Comparison of ENCODE assay signal across 8 mouse cellular contexts in the genomic region with DNA sequence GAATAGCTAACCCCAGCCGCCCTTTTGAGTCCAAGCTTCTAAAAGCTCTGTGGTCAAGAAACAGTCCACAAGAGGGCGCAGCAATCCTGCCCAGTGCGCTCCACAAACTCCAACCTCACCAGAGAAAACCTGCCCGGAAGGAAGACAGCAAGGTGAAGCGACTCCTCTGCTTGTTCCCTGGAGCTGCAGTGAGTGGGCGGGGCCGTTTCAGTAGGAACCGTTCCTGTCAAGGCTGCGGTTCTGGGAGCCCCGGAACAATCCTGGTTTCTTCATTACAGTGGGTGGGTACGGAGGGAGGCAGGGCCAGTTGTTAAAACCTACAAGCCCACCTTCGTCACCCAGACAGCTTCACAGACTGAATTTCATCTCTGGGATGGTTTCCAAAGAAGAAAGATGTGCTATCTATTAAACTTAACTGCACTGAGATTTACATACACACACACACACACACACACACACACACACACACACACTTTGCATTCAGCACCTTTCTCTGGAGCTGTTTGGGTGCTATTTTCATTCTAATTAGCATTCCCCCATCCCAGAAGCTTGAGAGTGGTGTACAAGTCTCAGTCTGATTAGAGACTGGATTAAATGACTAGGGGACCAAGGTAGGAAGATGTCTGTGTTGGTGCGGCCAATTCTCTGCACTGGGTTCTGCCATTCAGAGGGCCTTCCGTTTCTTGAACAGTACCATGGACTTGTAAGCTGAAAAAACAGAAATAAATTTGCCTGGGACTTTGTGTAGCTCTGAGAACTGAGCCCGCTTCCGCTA.
DNase-seq lines count a peak whose midpoint lies in the region; ATAC-seq and TF ChIP-seq lines count a peak whose summit lies in the region.

No protein-coding gene starts in this region.

- no peaks in the 10 kb centered on the region for H3K36me3 ChIP-seq in forebrain, embryonic 12.5 days (replicated peaks)
- no peaks in the 10 kb centered on the region for H3K36me3 ChIP-seq in heart, postnatal 0 days (replicated peaks; ENCODE audit: control insufficient read depth, insufficient read depth, low read length)
- no peaks in the 10 kb centered on the region for H3K36me3 ChIP-seq in liver, embryonic 14.5 days (replicated peaks; ENCODE audit: control insufficient read depth, insufficient read depth, low read depth)
- no peaks in the 10 kb centered on the region for H3K36me3 ChIP-seq in neural tube, embryonic 12.5 days

- H3K4me2 ChIP-seq in forebrain, embryonic 12.5 days: peak overlapping the region; percentile 58
- H3K4me2 ChIP-seq in heart, postnatal 0 days (ENCODE audit: low read depth, low read length): peak overlapping the region; percentile 65
- H3K4me2 ChIP-seq in liver, embryonic 14.5 days (ENCODE audit: low read depth): peak overlapping the region; percentile 50
- H3K4me2 ChIP-seq in neural tube, embryonic 12.5 days (replicated peaks): peak overlapping the region; percentile 62

- TF ChIP-seq EP300 in heart, postnatal 0 days (IDR thresholded peaks at IDR 0.05; ENCODE audit: low read depth): no peak
- no peak for TF ChIP-seq EP300 in liver, embryonic 14.5 days (IDR thresholded peaks at IDR 0.05; ENCODE audit: low read depth)

- peak; percentile 78 for DNase-seq in CD4-positive, CD25-positive, alpha-beta regulatory T cell, adult 2 months (ENCODE audit: low read depth, low spot score)
- peak; percentile 60 for DNase-seq in c-Kit-positive CD71-negative TER-119-negative erythroid progenitor cells, embryonic 14.5 days (ENCODE audit: low read depth)
- peak; percentile 86 for DNase-seq in heart, postnatal 0 days (ENCODE audit: low spot score)
- DNase-seq in kidney, postnatal 36 days: peak; percentile 93
- DNase-seq in liver, embryonic 14.5 days (ENCODE audit: low read depth in 3 of 3, low spot score in 3 of 3): peak; percentile 17 to 26 (median 24)
- peak; percentile 92 for DNase-seq in telencephalon, adult 2 months (ENCODE audit: low read depth, low spot score)

- peak overlapping the region; percentile 34 for H3K4me3 ChIP-seq in forebrain, embryonic 12.5 days (replicated peaks)
- H3K4me3 ChIP-seq in heart, postnatal 0 days (ENCODE audit: low read depth, low read length): peak overlapping the region; percentile 40
- peak overlapping the region in 1 of 2 experiments; percentile 29; a peak in 1 of 4 replicates for H3K4me3 ChIP-seq in liver, embryonic 14.5 days (ENCODE audit: insufficient read depth in 1 of 2, low read depth in 2 of 2, low read length in 2 of 2)
- H3K4me3 ChIP-seq in neural tube, embryonic 12.5 days: peak overlapping the region; percentile 29

- H3K9me3 ChIP-seq in forebrain, embryonic 12.5 days: no peaks in the 10 kb centered on the region
- no peaks in the 10 kb centered on the region for H3K9me3 ChIP-seq in heart, postnatal 0 days (replicated peaks; ENCODE audit: control insufficient read depth, low read length)
- no peaks in the 10 kb centered on the region for H3K9me3 ChIP-seq in liver, embryonic 14.5 days (ENCODE audit: control insufficient read depth, low read length)
- H3K9me3 ChIP-seq in neural tube, embryonic 12.5 days: no peaks in the 10 kb centered on the region

- peak; percentile 68 for ATAC-seq in forebrain, embryonic 12.5 days (ENCODE audit: low FRiP score)
- ATAC-seq in heart, postnatal 0 days (ENCODE audit: insufficient read depth, low read depth): peak; percentile 34
- no peak for ATAC-seq in liver, embryonic 14.5 days (ENCODE audit: insufficient read depth)
- ATAC-seq in neural tube, embryonic 12.5 days (ENCODE audit: low FRiP score, low read depth): peak; percentile 79

- H3K27ac ChIP-seq in forebrain, embryonic 12.5 days: no peak overlapping the region
- H3K27ac ChIP-seq in heart, postnatal 0 days (ENCODE audit: low read depth): peak overlapping the region; percentile 80
- H3K27ac ChIP-seq in liver, embryonic 14.5 days: no peak overlapping the region
- no peak overlapping the region for H3K27ac ChIP-seq in neural tube, embryonic 12.5 days

- H3K9ac ChIP-seq in forebrain, embryonic 12.5 days: peak overlapping the region; percentile 40; the same call in 1 of the 2 replicates
- no peak overlapping the region for H3K9ac ChIP-seq in heart, postnatal 0 days (replicated peaks; ENCODE audit: low read depth, low read length)
- no peak overlapping the region for H3K9ac ChIP-seq in liver, embryonic 14.5 days (replicated peaks)
- H3K9ac ChIP-seq in neural tube, embryonic 12.5 days: no peak overlapping the region

- TF ChIP-seq CTCF in heart, postnatal 0 days (IDR thresholded peaks at IDR 0.05; ENCODE audit: low read depth): peak; percentile 90
- TF ChIP-seq CTCF in liver, embryonic 14.5 days (IDR thresholded peaks at IDR 0.05; ENCODE audit: low read depth): peak; percentile 79

- H3K4me1 ChIP-seq in forebrain, embryonic 12.5 days: peaks cover 10% of the 10 kb centered on the region; the same call in 1 of the 2 replicates
- H3K4me1 ChIP-seq in heart, postnatal 0 days (ENCODE audit: control insufficient read depth, insufficient read depth): peaks cover 7% of the 10 kb centered on the region
- H3K4me1 ChIP-seq in liver, embryonic 14.5 days (replicated peaks; ENCODE audit: control insufficient read depth in 2 of 2, insufficient read depth in 2 of 2, low read length in 1 of 2): peaks cover 0 to 1% of the 10 kb centered on the region in 2 experiments; a peak in 1 of 4 replicates
- H3K4me1 ChIP-seq in neural tube, embryonic 12.5 days: peaks cover 4% of the 10 kb centered on the region

- WGBS in forebrain, embryonic 12.5 days: 24% methylated on average over 16 of the region's 16 CpGs
- 12% methylated on average over 16 of the region's 16 CpGs for WGBS in heart, postnatal 0 days
- 19% methylated on average over 16 of the region's 16 CpGs for WGBS in liver, embryonic 14.5 days (ENCODE audit: insufficient replicate concordance)
- 21% methylated on average over 16 of the region's 16 CpGs for WGBS in neural tube, embryonic 12.5 days

- H3K27me3 ChIP-seq in forebrain, embryonic 12.5 days: no peaks in the 10 kb centered on the region
- H3K27me3 ChIP-seq in heart, postnatal 0 days (ENCODE audit: control insufficient read depth, insufficient read depth, low read length): no peaks in the 10 kb centered on the region
- no peaks in the 10 kb centered on the region for H3K27me3 ChIP-seq in liver, embryonic 14.5 days (ENCODE audit: control insufficient read depth, insufficient read depth, low read length)
- no peaks in the 10 kb centered on the region for H3K27me3 ChIP-seq in neural tube, embryonic 12.5 days (replicated peaks)

Comparison
In these comparisons a context has a peak if more than half of its experiments do, and no peak if none do; other contexts are left out.
1. DNase-seq: peak in every context shown above with its lines; median percentile 93 in kidney, postnatal 36 days; 92 in telencephalon, adult 2 months; 86 in heart, postnatal 0 days; 78 in CD4-positive, CD25-positive, alpha-beta regulatory T cell, adult 2 months; 60 in c-Kit-positive CD71-negative TER-119-negative erythroid progenitor cells, embryonic 14.5 days; 24 in liver, embryonic 14.5 days.